Mouse (Mus musculus): Measurements from ENCODE around the gene Ctdnep1. TPM values are rescaled to one million over a fixed set of nuclear protein-coding genes. Genes with fewer than 3 reads are reported as not detected.

Ctdnep1 gene
- 140 and 171 TPM in 2 replicates for polyA plus RNA-seq (2011; ENCODE audit: insufficient read length, low read depth, missing spikeins)

GRCm38 (mm10) chr11:69981141-69981762 is at the start of gene Ctdnep1:
Gene Ctdnep1, plus strand, starts transcription at chr11:69981156.
- Histone ChIP-seq H3K4me1 (ENCODE audit: control insufficient read depth, insufficient read depth, low read length) (no peaks in the 10 kb centered on the region), H3K27ac (ENCODE audit: insufficient read depth, low read length) (peak within 1 kb of the TSS; percentile 91), H3K4me3 (ENCODE audit: insufficient read depth, low read length) (peak within 1 kb of the TSS; percentile 98)
- TF ChIP-seq CTCF (IDR thresholded peaks at IDR 0.05; ENCODE audit: borderline replicate concordance, insufficient read depth, low read length) = no peak
- no peak; the same call in 1 of the 2 replicates for TF ChIP-seq POLR2A (IDR thresholded peaks at IDR 0.05; ENCODE audit: low read depth, low read length)

DNA sequence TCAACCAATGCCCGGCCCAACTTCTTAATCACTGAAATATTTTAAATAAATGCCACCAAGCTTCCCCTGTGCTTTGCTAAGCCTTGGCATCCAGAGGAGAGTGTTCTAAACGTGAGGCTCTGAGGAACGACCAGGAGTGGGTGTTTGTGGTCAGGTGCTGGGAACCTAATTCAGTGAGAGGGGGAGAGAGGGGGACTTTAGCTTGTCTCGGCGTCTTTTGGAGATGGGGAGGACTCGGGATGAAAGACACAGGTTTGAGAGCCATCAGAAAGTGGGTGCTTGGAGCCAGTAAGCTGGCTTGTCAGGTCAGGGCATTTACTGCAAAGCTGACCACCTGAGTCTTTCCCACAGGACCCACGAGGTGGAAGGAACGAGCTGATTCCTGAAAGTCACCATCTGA is 49.2 kb upstream of the Ctdnep1 start:
- Histone ChIP-seq H3K4me1 (ENCODE audit: control insufficient read depth, insufficient read depth, low read length) (no peaks in the 10 kb centered on the region), H3K27ac (ENCODE audit: insufficient read depth, low read length) (no peak overlapping the region), H3K4me3 (ENCODE audit: insufficient read depth, low read length) (no peak overlapping the region)
- TF ChIP-seq CTCF (IDR thresholded peaks at IDR 0.05; ENCODE audit: borderline replicate concordance, insufficient read depth, low read length) = no peak
- TF ChIP-seq POLR2A (IDR thresholded peaks at IDR 0.05; ENCODE audit: low read depth, low read length) = no peak

GRCm38 (mm10) chr11:69932254-69932653 is 48.7 kb upstream of the Ctdnep1 start:
- TF ChIP-seq CTCF (IDR thresholded peaks at IDR 0.05; ENCODE audit: borderline replicate concordance, insufficient read depth, low read length) = no peak
- no peak for TF ChIP-seq POLR2A (IDR thresholded peaks at IDR 0.05; ENCODE audit: low read depth, low read length)

GRCm38 (mm10) chr11:69933066-69933465 is 47.9 kb upstream of the Ctdnep1 start:
- H3K4me1 ChIP-seq (ENCODE audit: control insufficient read depth, insufficient read depth, low read length) = no peaks in the 10 kb centered on the region
- no peak for TF ChIP-seq CTCF (IDR thresholded peaks at IDR 0.05; ENCODE audit: borderline replicate concordance, insufficient read depth, low read length)
- TF ChIP-seq POLR2A (IDR thresholded peaks at IDR 0.05; ENCODE audit: low read depth, low read length) = no peak
- no peak overlapping the region for H3K27ac ChIP-seq (ENCODE audit: insufficient read depth, low read length)
- H3K4me3 ChIP-seq (ENCODE audit: insufficient read depth, low read length) = no peak overlapping the region

More at GRCm38 (mm10) chr11:69932254-69932653, 48.7 kb upstream of the Ctdnep1 start:
- Histone ChIP-seq H3K4me1 (ENCODE audit: control insufficient read depth, insufficient read depth, low read length) (no peaks in the 10 kb centered on the region), H3K4me3 (ENCODE audit: insufficient read depth, low read length) (no peak overlapping the region), H3K27ac (ENCODE audit: insufficient read depth, low read length) (no peak overlapping the region)

DNA sequence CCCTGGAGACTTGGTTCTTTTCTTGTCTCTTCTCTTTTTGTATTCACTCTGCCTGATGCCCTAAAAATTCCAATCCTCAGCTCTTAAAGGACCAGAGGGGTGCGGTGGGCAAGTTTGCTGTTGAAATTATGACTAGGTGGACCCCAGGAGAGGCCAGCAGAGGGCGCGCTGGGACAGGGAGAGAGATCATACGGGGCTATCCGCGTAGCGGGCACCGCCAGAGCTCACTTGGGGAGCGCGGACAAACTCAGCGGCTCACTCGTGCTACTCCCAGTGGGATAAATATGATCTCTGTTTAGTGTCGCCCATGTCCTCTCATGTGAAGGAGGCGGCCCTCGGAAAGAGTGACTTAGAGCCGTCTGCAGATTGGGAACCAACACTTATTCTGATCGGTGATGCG is 46.8 kb upstream of the Ctdnep1 start:
- H3K4me1 ChIP-seq (ENCODE audit: control insufficient read depth, insufficient read depth, low read length) = no peaks in the 10 kb centered on the region
- H3K4me3 ChIP-seq (ENCODE audit: insufficient read depth, low read length) = no peak overlapping the region
- TF ChIP-seq CTCF (IDR thresholded peaks at IDR 0.05; ENCODE audit: borderline replicate concordance, insufficient read depth, low read length) (peak; percentile 65; the same call in 1 of the 2 replicates), POLR2A (IDR thresholded peaks at IDR 0.05; ENCODE audit: low read depth, low read length) (no peak)
- no peak overlapping the region for H3K27ac ChIP-seq (ENCODE audit: insufficient read depth, low read length)

DNA sequence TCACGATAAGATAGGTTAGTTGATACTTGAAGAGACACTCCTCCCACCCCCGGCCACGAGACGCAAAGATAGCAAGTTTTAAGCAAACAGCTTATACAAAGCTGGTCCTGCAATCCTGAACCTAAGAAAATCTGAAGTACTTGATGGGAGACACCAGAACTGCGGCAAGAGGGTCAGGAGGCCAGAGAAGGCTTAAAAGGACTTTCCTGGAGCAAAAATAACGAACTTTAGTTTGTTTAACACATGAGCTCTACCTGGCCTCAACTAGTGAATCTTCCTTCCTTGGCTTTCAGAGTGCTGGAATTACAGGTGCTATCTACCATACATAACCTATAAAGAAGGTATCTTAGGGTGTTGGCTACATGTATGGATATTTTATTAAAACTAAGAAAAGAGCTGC is 46.3 kb upstream of the Ctdnep1 start:
- H3K27ac ChIP-seq (ENCODE audit: insufficient read depth, low read length) = no peak overlapping the region
- H3K4me1 ChIP-seq (ENCODE audit: control insufficient read depth, insufficient read depth, low read length) = no peaks in the 10 kb centered on the region
- H3K4me3 ChIP-seq (ENCODE audit: insufficient read depth, low read length) = no peak overlapping the region
- no peak for TF ChIP-seq POLR2A (IDR thresholded peaks at IDR 0.05; ENCODE audit: low read depth, low read length)
- no peak for TF ChIP-seq CTCF (IDR thresholded peaks at IDR 0.05; ENCODE audit: borderline replicate concordance, insufficient read depth, low read length)

DNA sequence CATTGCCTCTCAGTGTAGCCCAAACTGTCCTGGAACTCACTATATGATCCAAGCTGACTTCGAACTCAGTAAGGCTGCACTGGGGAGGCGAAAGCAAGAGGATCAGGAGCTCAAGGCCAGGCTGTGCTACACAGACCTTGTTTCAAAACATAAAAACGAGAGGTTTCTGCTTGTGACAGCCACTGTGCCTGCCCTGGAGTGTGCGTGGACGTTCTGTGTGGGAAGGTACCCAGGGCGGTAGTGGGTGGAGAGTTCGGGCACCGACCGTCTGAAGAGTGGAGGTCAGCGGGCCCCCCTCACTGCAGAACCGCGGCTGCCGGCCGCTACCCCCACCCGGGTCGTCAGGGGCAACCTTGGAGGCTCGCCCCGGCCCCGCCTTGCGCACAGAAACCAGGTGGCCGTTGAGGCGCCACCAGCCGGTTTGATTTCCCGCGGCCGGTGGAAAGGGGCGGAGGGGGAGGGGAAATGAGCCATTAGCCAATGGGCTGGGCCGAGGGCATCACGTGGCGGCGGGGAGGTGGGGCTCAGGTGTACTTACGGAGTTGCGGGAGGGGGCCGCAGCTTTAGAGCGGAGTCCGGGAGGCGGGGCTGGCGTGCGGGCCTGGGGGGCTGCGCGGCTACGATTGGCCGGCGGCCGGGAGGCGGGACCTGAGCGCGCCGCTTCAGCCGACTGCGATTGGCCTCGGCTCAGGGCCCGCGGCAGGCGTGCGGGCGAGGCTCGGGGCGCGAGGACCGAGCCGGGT is 45.6 kb upstream of the Ctdnep1 start, which contains the start of gene Ybx2:
Ybx2 (plus strand) TSS at position 660 of the 743 bp plus-strand sequence.
- TF ChIP-seq CTCF (IDR thresholded peaks at IDR 0.05; ENCODE audit: borderline replicate concordance, insufficient read depth, low read length) (no peak), POLR2A (IDR thresholded peaks at IDR 0.05; ENCODE audit: low read depth, low read length) (no peak)
- Histone ChIP-seq H3K4me1 (ENCODE audit: control insufficient read depth, insufficient read depth, low read length) (no peaks in the 10 kb centered on the region), H3K27ac (ENCODE audit: insufficient read depth, low read length) (no peak within 1 kb of the TSS), H3K4me3 (ENCODE audit: insufficient read depth, low read length) (peak within 1 kb of the TSS; percentile 14; the same call in 1 of the 2 replicates)

GRCm38 (mm10) chr11:69936156-69936555 is 44.8 kb upstream of the Ctdnep1 start:
- Histone ChIP-seq H3K4me1 (ENCODE audit: control insufficient read depth, insufficient read depth, low read length) (no peaks in the 10 kb centered on the region), H3K27ac (ENCODE audit: insufficient read depth, low read length) (no peak overlapping the region), H3K4me3 (ENCODE audit: insufficient read depth, low read length) (no peak overlapping the region)
- no peak for TF ChIP-seq CTCF (IDR thresholded peaks at IDR 0.05; ENCODE audit: borderline replicate concordance, insufficient read depth, low read length)
- no peak for TF ChIP-seq POLR2A (IDR thresholded peaks at IDR 0.05; ENCODE audit: low read depth, low read length)

GRCm38 (mm10) chr11:69936714-69937347 is 44.1 kb upstream of the Ctdnep1 start:
- H3K4me1 ChIP-seq (ENCODE audit: control insufficient read depth, insufficient read depth, low read length) = no peaks in the 10 kb centered on the region
- no peak overlapping the region for H3K4me3 ChIP-seq (ENCODE audit: insufficient read depth, low read length)
- TF ChIP-seq POLR2A (IDR thresholded peaks at IDR 0.05; ENCODE audit: low read depth, low read length) = no peak
- no peak for TF ChIP-seq CTCF (IDR thresholded peaks at IDR 0.05; ENCODE audit: borderline replicate concordance, insufficient read depth, low read length)
- H3K27ac ChIP-seq (ENCODE audit: insufficient read depth, low read length) = no peak overlapping the region
